Mouse (Mus musculus): Measurements from ENCODE around the gene Cracr2b.

GRCm38 (mm10) chr7:141481498-141482401 lies 20.9 kb downstream of the Cracr2b start:
- TF ChIP-seq TCF12 (IDR thresholded peaks at IDR 0.05; ENCODE audit: low read depth, low read length), result no peak
- no peak for TF ChIP-seq USF1 (IDR thresholded peaks at IDR 0.05; ENCODE audit: low read depth, low read length)
- TF ChIP-seq CTCF (conservative IDR thresholded peaks at IDR 0.05 in 1 of 2, IDR thresholded peaks at IDR 0.05 in 1 of 2; ENCODE audit: low read depth in 2 of 2, low read length in 2 of 2), result peak in 1 of 2 experiments; percentile 60; a peak in 2 of 4 replicates
- TF ChIP-seq EP300 (IDR thresholded peaks at IDR 0.05; ENCODE audit: low read length), result no peak
- no peak for TF ChIP-seq CHD1 (IDR thresholded peaks at IDR 0.05; ENCODE audit: low read depth, low read length)
- no peak for TF ChIP-seq USF2 (conservative IDR thresholded peaks at IDR 0.05; ENCODE audit: low read depth, low read length)
- TF ChIP-seq POLR2A (IDR thresholded peaks at IDR 0.05; ENCODE audit: low read depth, low read length), result no peak
- TF ChIP-seq ZC3H11A (IDR thresholded peaks at IDR 0.05; ENCODE audit: low read depth, low read length), result no peak
- TF ChIP-seq MAZ (IDR thresholded peaks at IDR 0.05; ENCODE audit: low read depth, low read length), result no peak
- TF ChIP-seq RCOR1 (conservative IDR thresholded peaks at IDR 0.05; ENCODE audit: low read depth, low read length), result no peak
- TF ChIP-seq NELFE (IDR thresholded peaks at IDR 0.05; ENCODE audit: low read depth, low read length), result no peak
- no peak for TF ChIP-seq POLR2AphosphoS2 (IDR thresholded peaks at IDR 0.05; ENCODE audit: low read depth, low read length)
- TF ChIP-seq MEF2A (IDR thresholded peaks at IDR 0.05; ENCODE audit: borderline replicate concordance, low read depth, low read length), result no peak
